Mouse (Mus musculus): ENCODE measurements around the gene Pih1d1.

Gene Pih1d1

GRCm38 (mm10) chr7:45192585-45193310 is 38.6 kb downstream of the Pih1d1 start:
- no peak for DNase-seq (ENCODE audit: low spot score in 2 of 2)

GRCm38 (mm10) chr7:45193406-45193805 is 39.3 kb downstream of the Pih1d1 start:
- no peak for DNase-seq (ENCODE audit: low spot score in 2 of 2)

GRCm38 (mm10) chr7:45193871-45194785 is 40.0 kb downstream of the Pih1d1 start:
- no peak for DNase-seq (ENCODE audit: low spot score in 2 of 2)

- DNase-seq (ENCODE audit: low spot score in 2 of 2): no peak
Observed at GRCm38 (mm10) chr7:45195341-45196175, 41.5 kb downstream of the Pih1d1 start.

- no peak for DNase-seq (ENCODE audit: low spot score in 2 of 2)
Observed at GRCm38 (mm10) chr7:45196176-45196535, 42.1 kb downstream of the Pih1d1 start.

GRCm38 (mm10) chr7:45196994-45197393 is 42.9 kb downstream of the Pih1d1 start:
- no peak for DNase-seq (ENCODE audit: low spot score in 2 of 2)

GRCm38 (mm10) chr7:45198435-45198834 is 44.3 kb downstream of the Pih1d1 start:
- DNase-seq (ENCODE audit: low spot score in 2 of 2): peak; percentile 56 to 58

GRCm38 (mm10) chr7:45198961-45199360 is 44.9 kb downstream of the Pih1d1 start:
- no peak for DNase-seq (ENCODE audit: low spot score in 2 of 2)

- no peak for DNase-seq (ENCODE audit: low spot score in 2 of 2)
Observed at GRCm38 (mm10) chr7:45202654-45203053, 48.6 kb downstream of the Pih1d1 start.

- DNase-seq (ENCODE audit: low spot score in 2 of 2): peak; percentile 80 to 83
Observed at GRCm38 (mm10) chr7:45204380-45205143, 50.5 kb downstream of the Pih1d1 start, which contains the start of gene Ccdc155. TSS of gene Ccdc155 (minus strand) at chr7:45204892.

- no peak for DNase-seq (ENCODE audit: low spot score in 2 of 2)
Observed at GRCm38 (mm10) chr7:45208260-45208659, 54.2 kb downstream of the Pih1d1 start.
